Mouse (Mus musculus) ES-E14 (cell line): ENCODE data around the gene Txnrd1. TPM values are rescaled to one million over a fixed set of nuclear protein-coding genes. Genes with fewer than 3 reads are reported as not detected.
A peak's percentile ranks its signal among the peaks of the same experiment; 100 is the strongest.

Experiments
- DNase-seq: peaks from one replicate; pipeline ENCODE4 v3.0.0-alpha.2; 2013; ENCODE audit warnings: low read depth, low spot score
- H3K27ac ChIP-seq: 2 replicates; pipeline ENCODE4 v1.5.1; 2012; ENCODE audit warnings: low read depth, mild to moderate bottlenecking, low read length, moderate library complexity, mixed read lengths; ENCODE audit not compliant: poor library complexity, insufficient read depth, severe bottlenecking
- H3K36me3 ChIP-seq: 2 replicates; pipeline ENCODE4 v1.6.1; 2012; ENCODE audit warnings: mild to moderate bottlenecking, low read length, moderate library complexity, mixed read lengths; ENCODE audit not compliant: control insufficient read depth, poor library complexity, insufficient read depth, severe bottlenecking
- H3K4me1 ChIP-seq, 2 experiments: fragments of 150-350 bp in 1 of 2; sonication (generic) in 1 of 2; 2 replicates each; pipeline ENCODE4 v1.6.1; 2012; ENCODE audit warnings: low read length in 2 of 2, mild to moderate bottlenecking in 1 of 2, mixed read lengths in 1 of 2; ENCODE audit not compliant: control insufficient read depth in 2 of 2, insufficient read depth in 2 of 2, poor library complexity in 1 of 2
- H3K4me3 ChIP-seq, 2 experiments: fragments of 150-350 bp in 1 of 2; sonication (generic) in 1 of 2; 2 replicates each; pipeline ENCODE4 v1.5.1; 2012; ENCODE audit warnings: low read length in 2 of 2, low read depth in 1 of 2, mild to moderate bottlenecking in 1 of 2, mixed read lengths in 1 of 2; ENCODE audit not compliant: insufficient read depth in 1 of 2, poor library complexity in 1 of 2, severe bottlenecking in 1 of 2
- H3K9ac ChIP-seq: 2 replicates; pipeline ENCODE4 v1.6.1; 2012; ENCODE audit warnings: low read depth, mild to moderate bottlenecking, low read length, mixed read lengths; ENCODE audit not compliant: poor library complexity, insufficient read depth, severe bottlenecking
- H3K9me3 ChIP-seq: fragments of 150-350 bp; sonication (generic); 2 replicates; pipeline ENCODE4 v1.6.1; 2012; ENCODE audit warnings: low read depth, mild to moderate bottlenecking, low read length; ENCODE audit not compliant: control insufficient read depth, insufficient read depth
- CHD2 ChIP-seq: IDR thresholded peaks from 2 replicates; pipeline ENCODE4 v1.6.1; 2014; ENCODE audit warnings: mild to moderate bottlenecking, low read depth, low read length, inconsistent platforms
- HCFC1 ChIP-seq: IDR thresholded peaks from 2 replicates; pipeline ENCODE4 v1.6.1; 2012; ENCODE audit warnings: low read length, inconsistent platforms, borderline replicate concordance; ENCODE audit not compliant: insufficient read depth
- MAFK ChIP-seq: IDR thresholded peaks from 2 replicates; pipeline ENCODE4 v1.6.1; 2014; ENCODE audit warnings: mild to moderate bottlenecking, low read depth, low read length, inconsistent platforms; ENCODE audit not compliant: insufficient read depth
- ZC3H11A ChIP-seq: IDR thresholded peaks from 2 replicates; pipeline ENCODE4 v1.6.1; 2012; ENCODE audit warnings: low read depth, mild to moderate bottlenecking, inconsistent platforms, low read length, borderline replicate concordance
- ZNF384 ChIP-seq: IDR thresholded peaks from 2 replicates; pipeline ENCODE4 v1.6.1; 2012; ENCODE audit warnings: low read depth, low read length, inconsistent platforms
- in situ Hi-C, 2 experiments: fragments of 600-800 bp; cut with MboI; formaldehyde crosslinking; loops; one replicate each; pipeline ENCODE4 v1.15.1; 2025; ENCODE audit warnings: low sequenced_read_pairs in 2 of 2, inconsistent platforms in 1 of 2; ENCODE audit not compliant: unreplicated experiment in 2 of 2
- total RNA-seq: library from RNA; depleted of rRNA; stranded (reverse); fragments of 300-350 nt; gene quantifications from 2 replicates; pipeline ENCODE4 v1.2.3, GENCODE M21; 2012

The Txnrd1 gene
- total RNA-seq, 1 experiment = 167 TPM

GRCm38 (mm10) chr10:82860181-82860928, 26.6 kb downstream of the Txnrd1 start:
- Histone ChIP-seq H3K27ac (peak overlapping the region; percentile 45), H3K9me3 (no peaks in the 10 kb centered on the region), H3K4me3 (peak overlapping the region; percentile 73 to 85), H3K4me1 (peaks cover 0 to 21% of the 10 kb centered on the region in 2 experiments; a peak in 1 of 4 replicates), H3K9ac (peak overlapping the region; percentile 87), H3K36me3 (peaks cover 14% of the 10 kb centered on the region; the same call in 1 of the 2 replicates)
- no peak for TF ChIP-seq ZNF384
- no peak for TF ChIP-seq ZC3H11A
- no peak for TF ChIP-seq CHD2
- no peak for TF ChIP-seq MAFK
- TF ChIP-seq HCFC1 = no peak
- peak; percentile 34 for DNase-seq
- in situ Hi-C loops = no loop called here

- TF ChIP-seq ZNF384 (no peak), MAFK (no peak), ZC3H11A (no peak), CHD2 (no peak), HCFC1 (no peak)
Measured at GRCm38 (mm10) chr10:82860929-82861315, 27.2 kb downstream of the Txnrd1 start.

DNA sequence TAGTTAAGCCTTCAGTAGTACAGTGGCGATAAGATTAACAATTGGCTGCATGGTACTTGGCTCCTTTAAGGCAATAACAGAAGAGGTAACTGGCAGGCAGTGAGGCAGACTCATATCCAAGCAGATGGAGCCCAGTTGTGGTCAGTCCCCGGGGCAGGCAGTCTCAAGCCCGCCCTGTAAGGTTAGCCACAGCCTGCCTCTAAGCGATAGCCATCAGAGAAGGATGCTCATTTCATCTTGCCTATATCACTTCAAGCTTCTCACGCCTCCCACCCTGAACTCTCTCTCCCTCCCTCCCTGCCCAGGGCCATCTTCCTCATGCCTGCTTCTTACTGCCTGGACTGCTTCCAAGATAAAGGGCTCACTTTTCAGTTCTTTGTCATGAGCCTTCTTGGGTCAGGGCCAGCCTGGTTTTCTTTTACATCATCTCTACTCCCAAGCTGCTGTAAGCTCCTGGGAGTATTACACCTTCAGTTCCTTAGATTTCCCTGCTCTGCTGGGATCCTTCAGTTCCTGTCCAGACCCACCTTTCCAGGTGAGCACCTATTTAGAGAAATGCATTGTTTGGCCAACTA, 29.4 kb downstream of the Txnrd1 start:
- Histone ChIP-seq H3K27ac (no peak overlapping the region), H3K9me3 (no peaks in the 10 kb centered on the region), H3K36me3 (peaks cover 24% of the 10 kb centered on the region), H3K4me1 (peaks cover 4 to 12% of the 10 kb centered on the region in 2 experiments; a peak in 1 of 4 replicates), H3K9ac (no peak overlapping the region), H3K4me3 (no peak overlapping the region)
- no peak for DNase-seq
- in situ Hi-C loops = no loop called here
- no peak for TF ChIP-seq ZC3H11A

More at GRCm38 (mm10) chr10:82860929-82861315, 27.2 kb downstream of the Txnrd1 start:
- H3K27ac ChIP-seq = peak overlapping the region; percentile 37
- H3K9me3 ChIP-seq = no peaks in the 10 kb centered on the region
- peaks cover 0 to 17% of the 10 kb centered on the region in 2 experiments; a peak in 1 of 4 replicates for H3K4me1 ChIP-seq
- in situ Hi-C loops = no loop called here
- peak overlapping the region; percentile 87 for H3K9ac ChIP-seq
- peak overlapping the region; percentile 73 to 85 for H3K4me3 ChIP-seq
- H3K36me3 ChIP-seq = peaks cover 14% of the 10 kb centered on the region; the same call in 1 of the 2 replicates
- no peak for DNase-seq

DNA sequence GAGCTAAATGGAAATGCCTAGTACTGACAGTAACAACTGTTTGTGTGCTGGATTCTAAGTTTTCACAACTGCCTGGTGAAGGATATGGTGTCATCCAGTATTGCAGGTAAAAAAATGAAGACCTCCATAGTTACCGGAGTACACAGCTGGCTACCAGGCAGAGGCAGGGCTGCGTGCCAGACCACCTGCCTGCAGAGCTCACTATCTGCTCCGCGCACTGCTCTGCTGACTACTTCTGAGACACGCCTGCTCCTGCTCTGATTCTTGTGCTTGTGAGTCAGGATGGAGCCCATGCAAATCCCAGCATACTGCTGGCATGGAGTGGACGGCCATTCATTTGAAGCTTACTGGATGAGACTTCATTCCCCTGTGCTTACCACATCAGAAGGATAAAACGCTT, 30.1 kb downstream of the Txnrd1 start:
- TF ChIP-seq CHD2 = no peak
- no peak for TF ChIP-seq MAFK
- TF ChIP-seq HCFC1 = no peak
- no peak for TF ChIP-seq ZNF384
- no peak for TF ChIP-seq ZC3H11A
- Histone ChIP-seq H3K9ac (no peak overlapping the region), H3K27ac (no peak overlapping the region), H3K9me3 (no peaks in the 10 kb centered on the region), H3K4me1 (peaks cover 4 to 14% of the 10 kb centered on the region in 2 experiments; a peak in 1 of 4 replicates), H3K36me3 (peaks cover 26% of the 10 kb centered on the region), H3K4me3 (no peak overlapping the region)
- no peak for DNase-seq
- in situ Hi-C loops = no loop called here
